Mouse (Mus musculus) embryonic facial prominence, embryonic 15.5 days (tissue): ENCODE measurements at regions not wholly inside any gene's neighbourhood (a gene's known extent, or its start where the extent isn't known, plus 50 kb on each side); places are given as distances from the start of the nearest gene placed in this dataset.

Experiments
- ATAC-seq: fragments of 200-750 bp; cut with Nextera tagmentation; 2 replicates; pipeline ENCODE4 v1.8.0; 2017; ENCODE audit warnings: low read depth, moderate TSS enrichment; ENCODE audit not compliant: insufficient number of reproducible peaks, low FRiP score, low TSS enrichment
- H3K27ac ChIP-seq: fragments of 300-500 bp; sonication (generic); replicated peaks from 2 replicates; pipeline ENCODE4 v1.5.1; 2015; ENCODE audit warnings: mild to moderate bottlenecking, inconsistent platforms
- H3K27me3 ChIP-seq: fragments of 300-500 bp; sonication (generic); 2 replicates; pipeline ENCODE4 v1.6.1; 2015; ENCODE audit warnings: inconsistent platforms
- H3K36me3 ChIP-seq: fragments of 300-500 bp; sonication (generic); 2 replicates; pipeline ENCODE4 v1.6.1; 2015; ENCODE audit warnings: mild to moderate bottlenecking, inconsistent platforms
- H3K4me1 ChIP-seq: fragments of 300-500 bp; sonication (generic); 2 replicates; pipeline ENCODE4 v1.6.1; 2015; ENCODE audit warnings: inconsistent platforms
- H3K4me2 ChIP-seq: fragments of 300-500 bp; sonication (generic); replicated peaks from 2 replicates; pipeline ENCODE4 v1.6.1; 2015; ENCODE audit warnings: mild to moderate bottlenecking, inconsistent platforms
- H3K4me3 ChIP-seq: fragments of 300-500 bp; sonication (generic); replicated peaks from 2 replicates; pipeline ENCODE4 v1.5.1; 2015; ENCODE audit warnings: mild to moderate bottlenecking, inconsistent platforms
- H3K9ac ChIP-seq: fragments of 300-500 bp; sonication (generic); 2 replicates; pipeline ENCODE4 v1.6.1; 2015; ENCODE audit warnings: inconsistent platforms
- H3K9me3 ChIP-seq: fragments of 300-500 bp; sonication (generic); replicated peaks from 2 replicates; pipeline ENCODE4 v1.6.1; 2016; ENCODE audit warnings: inconsistent platforms
- WGBS: fragments of 180-500 bp; shearing (Covaris S2); methylation state at CpG from one replicate; pipeline ENCODE4 v1.1.7; 2015; 5-methylcytosine and 5-hydroxymethylcytosine counted together

DNA sequence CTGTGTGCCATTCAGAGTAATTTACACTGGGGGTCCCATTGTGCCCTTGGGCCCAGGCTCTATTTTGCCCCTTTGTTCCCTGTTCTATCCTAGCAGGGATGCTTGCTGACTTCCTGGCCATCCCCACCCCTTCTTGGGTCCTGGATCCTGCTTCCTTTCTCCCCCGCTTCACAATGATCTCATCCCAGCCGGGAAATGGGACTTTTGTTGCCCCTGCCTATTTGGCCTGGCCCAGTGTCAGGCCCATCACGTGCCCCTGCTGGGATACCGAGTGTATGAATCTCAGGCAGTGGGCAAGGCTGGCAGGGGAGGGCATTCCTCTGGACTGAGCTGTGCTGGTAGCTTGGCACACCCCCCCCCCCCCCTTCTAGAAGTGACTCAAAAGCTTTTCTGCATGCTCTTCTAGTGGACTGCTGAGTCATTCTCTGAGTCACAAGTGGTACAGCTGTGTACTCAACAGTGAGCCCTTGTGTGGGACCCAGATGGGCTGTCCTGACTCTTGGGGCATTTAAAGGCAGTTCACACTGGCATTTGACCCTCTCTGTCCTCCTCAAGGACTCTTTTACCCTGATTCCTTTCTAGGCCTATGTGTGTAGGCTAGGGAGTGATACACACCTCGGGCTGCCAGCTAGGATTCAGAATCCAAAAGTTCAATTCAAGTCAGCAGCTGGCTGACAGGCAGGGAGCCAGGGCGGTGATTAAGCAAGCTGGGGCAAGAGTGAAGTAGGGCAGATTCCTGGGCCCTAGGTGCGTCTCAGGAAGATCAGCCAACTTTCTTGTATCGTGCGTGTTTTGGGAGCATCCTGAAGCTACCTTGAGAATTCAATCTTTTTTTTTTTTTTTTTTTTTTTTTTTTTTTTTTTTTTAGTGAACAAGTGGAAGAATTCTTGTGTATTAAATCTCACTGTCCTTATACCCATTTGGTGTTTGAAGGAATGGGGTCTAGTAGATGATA is 1156.6 kb upstream of the A1bg start:
- Histone ChIP-seq H3K9ac (no peak overlapping the region), H3K4me1 (peaks cover 6% of the 10 kb centered on the region), H3K36me3 (no peaks in the 10 kb centered on the region), H3K9me3 (no peaks in the 10 kb centered on the region), H3K27ac (peak overlapping the region; percentile 68; the same call in 1 of the 2 replicates), H3K4me3 (no peak overlapping the region), H3K4me2 (no peak overlapping the region), H3K27me3 (no peaks in the 10 kb centered on the region)
- 56% methylated on average over 9 of the region's 9 CpGs for WGBS
- peak; percentile 34; the same call in 1 of the 2 replicates for ATAC-seq

DNA sequence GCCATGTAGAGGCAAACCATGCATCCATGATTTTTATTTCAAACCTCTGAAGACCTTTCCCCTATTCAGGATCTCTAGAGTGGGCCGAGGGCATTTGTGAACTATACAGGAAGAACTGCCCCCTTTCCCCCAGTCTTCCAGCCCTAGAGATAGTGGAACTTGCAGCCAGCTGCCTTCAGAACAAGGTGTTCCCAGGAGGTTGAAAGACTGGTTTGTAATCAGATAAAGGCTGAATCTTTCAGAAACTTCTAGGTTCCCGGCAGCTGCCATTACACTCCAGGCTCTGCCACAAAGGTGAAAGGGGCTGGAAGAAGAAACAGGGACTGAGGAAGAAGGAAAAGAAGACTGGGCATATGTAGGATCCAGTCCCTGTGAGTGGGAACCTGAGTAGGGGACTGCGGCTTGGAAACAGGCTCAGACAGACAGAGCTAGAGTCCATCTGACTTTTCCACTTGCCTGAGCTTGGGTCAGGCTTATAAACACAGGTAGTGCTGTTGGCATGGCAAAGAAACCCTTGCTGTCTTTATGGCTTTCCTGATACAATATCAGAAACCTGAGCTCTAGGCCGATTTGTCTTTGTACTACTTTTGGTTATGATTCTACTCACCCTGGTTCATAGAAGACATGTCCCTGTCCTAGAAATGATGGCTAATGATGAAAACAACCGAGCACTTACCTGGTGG is 1153.9 kb upstream of the A1bg start:
- no peak overlapping the region for H3K27ac ChIP-seq
- WGBS = 77% methylated on average over 5 of the region's 5 CpGs
- H3K4me3 ChIP-seq = no peak overlapping the region
- no peak for ATAC-seq
- no peak overlapping the region for H3K9ac ChIP-seq
- H3K4me2 ChIP-seq = no peak overlapping the region
- H3K36me3 ChIP-seq = no peaks in the 10 kb centered on the region
- H3K4me1 ChIP-seq = peaks cover 6% of the 10 kb centered on the region
- H3K27me3 ChIP-seq = no peaks in the 10 kb centered on the region
- H3K9me3 ChIP-seq = no peaks in the 10 kb centered on the region

DNA sequence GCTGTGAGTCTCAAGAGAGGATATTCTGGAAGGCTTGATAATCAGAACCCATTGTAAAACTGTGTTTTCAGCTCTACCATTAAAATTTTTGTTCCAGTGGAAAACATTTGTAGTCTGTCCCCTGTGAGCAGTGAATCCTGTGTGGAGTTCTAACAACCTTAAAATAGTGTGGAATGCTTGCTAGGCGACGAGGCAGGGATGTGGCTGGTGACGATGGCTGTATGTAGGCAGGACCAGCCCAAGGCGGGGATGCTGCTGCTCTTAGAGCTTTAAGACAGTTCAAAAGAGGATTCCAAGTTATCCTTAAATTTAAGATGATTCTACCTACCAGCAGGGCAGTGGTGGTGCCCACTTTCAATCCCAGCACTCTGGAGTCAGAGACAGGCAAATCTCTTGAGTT is 1151.9 kb upstream of the A1bg start:
- Histone ChIP-seq H3K9me3 (no peaks in the 10 kb centered on the region), H3K27me3 (no peaks in the 10 kb centered on the region), H3K4me3 (no peak overlapping the region), H3K36me3 (no peaks in the 10 kb centered on the region), H3K4me2 (no peak overlapping the region), H3K9ac (no peak overlapping the region), H3K27ac (no peak overlapping the region), H3K4me1 (peaks cover 6% of the 10 kb centered on the region)
- 74% methylated on average over 4 of the region's 4 CpGs for WGBS
- ATAC-seq = no peak

DNA sequence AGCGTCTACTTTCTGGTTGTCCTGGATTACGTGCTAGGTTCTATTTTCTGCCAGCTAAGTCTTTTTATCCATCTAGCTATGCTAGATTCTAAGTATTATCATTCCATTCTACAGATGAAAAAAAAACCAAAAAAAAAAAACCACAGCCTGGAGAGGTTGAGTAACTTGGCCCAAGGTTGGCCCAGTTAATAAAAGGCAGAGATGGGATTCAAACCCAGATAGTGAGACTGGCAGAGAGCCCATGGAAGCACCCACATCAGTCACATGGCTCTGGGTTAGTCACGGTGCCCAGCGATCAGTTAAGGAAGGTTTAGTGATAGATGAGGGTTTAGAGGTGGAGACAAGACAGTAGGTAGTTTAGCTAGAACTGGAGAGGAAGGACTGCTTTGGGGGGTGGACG is 1150.8 kb upstream of the A1bg start:
- no peaks in the 10 kb centered on the region for H3K9me3 ChIP-seq
- no peaks in the 10 kb centered on the region for H3K27me3 ChIP-seq
- H3K4me2 ChIP-seq = no peak overlapping the region
- no peak overlapping the region for H3K9ac ChIP-seq
- H3K4me3 ChIP-seq = no peak overlapping the region
- no peak for ATAC-seq
- no peaks in the 10 kb centered on the region for H3K36me3 ChIP-seq
- WGBS = 88% methylated on average over 5 of the region's 5 CpGs
- H3K4me1 ChIP-seq = no peaks in the 10 kb centered on the region
- H3K27ac ChIP-seq = no peak overlapping the region

DNA sequence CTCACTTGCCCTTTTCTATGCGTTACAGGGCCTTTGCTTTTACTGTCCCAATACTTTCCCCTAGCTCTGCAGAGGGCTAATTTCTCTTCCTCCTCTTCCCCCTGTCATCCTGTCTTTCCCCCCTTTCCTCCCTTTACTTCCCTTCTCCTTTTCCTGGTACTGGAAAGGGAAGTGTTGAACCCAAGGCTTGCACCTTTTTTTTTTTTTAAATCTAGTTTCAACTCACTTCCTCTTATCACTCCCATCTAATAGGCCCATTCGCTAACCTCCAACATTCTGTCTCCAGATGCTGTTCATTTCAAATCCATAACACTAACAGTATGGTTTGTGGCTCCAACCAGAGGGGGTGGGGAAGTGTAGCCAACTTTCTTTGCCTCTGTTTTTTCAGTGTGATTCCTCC is 1148.5 kb upstream of the A1bg start:
- H3K4me1 ChIP-seq = peaks cover 5% of the 10 kb centered on the region; the same call in 1 of the 2 replicates
- no peak overlapping the region for H3K27ac ChIP-seq
- H3K4me3 ChIP-seq = no peak overlapping the region
- no peaks in the 10 kb centered on the region for H3K27me3 ChIP-seq
- 62% methylated on average over 2 of the region's 2 CpGs for WGBS
- H3K9ac ChIP-seq = no peak overlapping the region
- no peaks in the 10 kb centered on the region for H3K9me3 ChIP-seq
- no peaks in the 10 kb centered on the region for H3K36me3 ChIP-seq
- no peak overlapping the region for H3K4me2 ChIP-seq
- no peak for ATAC-seq

DNA sequence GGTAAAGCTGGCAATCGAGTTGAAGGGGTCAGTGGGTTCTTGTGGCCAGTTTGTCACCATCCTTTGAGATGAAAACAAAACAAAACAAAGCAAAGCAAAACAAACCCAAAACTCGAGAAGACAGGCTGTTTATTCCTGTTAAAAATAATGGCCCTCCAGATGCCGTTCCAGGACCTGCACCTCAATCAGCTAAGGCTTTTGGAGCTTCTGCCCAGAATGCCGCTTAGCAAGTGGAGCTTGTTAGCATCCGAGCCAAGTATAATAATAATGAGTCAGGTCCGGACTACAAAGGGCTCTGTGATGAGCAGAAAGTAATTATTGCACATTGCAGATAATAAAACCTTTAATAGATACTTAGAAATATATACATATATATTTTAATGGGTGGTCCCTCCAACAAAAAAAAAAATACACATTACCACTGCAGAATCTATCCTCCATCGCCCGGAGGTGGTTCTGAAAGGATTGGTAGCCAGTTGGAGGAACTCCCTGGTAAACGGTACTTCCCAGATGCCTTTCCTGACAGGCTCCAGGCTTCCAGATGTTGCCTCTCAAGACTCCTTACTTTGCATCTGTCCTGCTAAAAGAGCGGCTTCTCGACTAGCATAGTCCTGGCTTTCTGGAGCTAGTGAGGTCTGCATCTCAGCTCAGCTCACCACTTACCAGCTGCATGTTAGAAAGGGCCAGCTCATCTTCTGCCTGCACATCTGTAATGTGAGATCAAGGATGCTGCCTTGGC is 1145.8 kb upstream of the A1bg start:
- Histone ChIP-seq H3K9ac (no peak overlapping the region), H3K36me3 (no peaks in the 10 kb centered on the region), H3K27me3 (no peaks in the 10 kb centered on the region), H3K27ac (no peak overlapping the region), H3K9me3 (no peaks in the 10 kb centered on the region), H3K4me2 (no peak overlapping the region), H3K4me1 (peaks cover 5% of the 10 kb centered on the region; the same call in 1 of the 2 replicates), H3K4me3 (no peak overlapping the region)
- ATAC-seq = no peak
- WGBS = 58% methylated on average over 11 of the region's 11 CpGs

DNA sequence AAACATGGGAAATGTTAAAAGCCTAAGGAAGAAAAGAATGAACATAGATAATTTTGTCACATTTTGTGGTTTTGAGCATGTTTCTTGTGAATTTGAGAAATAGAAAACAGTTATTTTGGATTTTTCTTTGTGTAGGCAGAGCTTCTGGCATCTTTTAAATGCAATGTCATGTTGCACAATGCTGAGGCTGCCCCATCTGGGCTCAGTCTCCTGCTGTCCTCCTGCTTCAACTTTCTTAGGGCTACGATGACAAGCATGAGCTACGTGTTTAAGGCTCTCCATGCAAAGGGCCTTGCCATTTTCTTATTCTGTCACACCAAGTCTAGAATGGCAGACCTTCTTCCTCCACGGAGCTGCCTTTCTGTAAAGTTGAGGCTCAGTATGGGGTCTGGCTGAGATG is 1141.6 kb upstream of the A1bg start:
- H3K36me3 ChIP-seq = no peaks in the 10 kb centered on the region
- H3K27ac ChIP-seq = no peak overlapping the region
- H3K4me3 ChIP-seq = no peak overlapping the region

DNA sequence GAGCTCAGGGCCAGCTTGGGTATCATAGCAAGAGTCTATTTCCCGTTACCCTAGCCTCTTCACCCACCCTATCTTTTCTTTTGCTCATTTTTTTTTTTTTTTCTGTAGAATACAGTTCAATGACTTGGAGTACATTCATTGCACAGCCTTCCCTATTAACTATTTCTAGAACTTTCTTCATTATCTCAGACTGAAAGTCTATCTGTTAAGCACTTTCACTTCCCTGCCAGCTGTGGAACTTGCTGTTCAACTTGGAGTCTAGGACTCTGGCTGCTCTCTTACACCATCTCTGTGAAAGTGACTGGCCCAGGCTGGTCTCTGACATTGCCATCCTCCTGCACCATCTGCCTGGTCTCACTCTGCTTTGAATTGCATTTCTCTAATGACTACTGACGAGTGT is 1134.6 kb upstream of the A1bg start:
- no peak overlapping the region for H3K4me3 ChIP-seq
- ATAC-seq = no peak
- 84% methylated on average over 2 of the region's 2 CpGs for WGBS
- no peak overlapping the region for H3K9ac ChIP-seq
- H3K9me3 ChIP-seq = no peaks in the 10 kb centered on the region
- peaks cover 10% of the 10 kb centered on the region for H3K4me1 ChIP-seq
- no peaks in the 10 kb centered on the region for H3K36me3 ChIP-seq
- no peak overlapping the region for H3K27ac ChIP-seq
- no peak overlapping the region for H3K4me2 ChIP-seq
- no peaks in the 10 kb centered on the region for H3K27me3 ChIP-seq

More for the DNA sequence above, 1141.6 kb upstream of the A1bg start:
- no peak overlapping the region for H3K4me2 ChIP-seq
- H3K9me3 ChIP-seq = no peaks in the 10 kb centered on the region
- peaks cover 5% of the 10 kb centered on the region; the same call in 1 of the 2 replicates for H3K4me1 ChIP-seq
- H3K27me3 ChIP-seq = no peaks in the 10 kb centered on the region
- no peak for ATAC-seq
- no peak overlapping the region for H3K9ac ChIP-seq
- 77% methylated on average over 3 of the region's 3 CpGs for WGBS

DNA sequence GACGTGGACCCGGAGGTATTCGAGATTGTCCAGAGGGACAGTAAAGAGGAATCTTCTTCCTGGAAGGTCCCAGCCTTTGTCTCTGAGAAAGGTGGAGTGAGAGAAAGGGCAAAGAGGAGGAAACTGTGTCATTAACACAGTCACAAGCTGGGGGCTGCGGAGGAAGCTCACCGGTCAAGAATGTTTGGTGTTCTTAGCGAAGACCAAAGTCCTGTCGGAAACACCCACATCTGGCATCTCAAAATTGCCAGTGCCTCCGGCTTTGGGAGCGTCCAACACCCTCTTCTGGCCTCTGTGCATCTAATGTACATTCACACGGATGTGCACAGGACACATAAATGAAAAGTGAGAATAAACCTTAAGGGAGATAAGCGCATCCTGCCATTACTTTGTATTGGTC is 1134.1 kb upstream of the A1bg start:
- WGBS = 89% methylated on average over 11 of the region's 11 CpGs

DNA sequence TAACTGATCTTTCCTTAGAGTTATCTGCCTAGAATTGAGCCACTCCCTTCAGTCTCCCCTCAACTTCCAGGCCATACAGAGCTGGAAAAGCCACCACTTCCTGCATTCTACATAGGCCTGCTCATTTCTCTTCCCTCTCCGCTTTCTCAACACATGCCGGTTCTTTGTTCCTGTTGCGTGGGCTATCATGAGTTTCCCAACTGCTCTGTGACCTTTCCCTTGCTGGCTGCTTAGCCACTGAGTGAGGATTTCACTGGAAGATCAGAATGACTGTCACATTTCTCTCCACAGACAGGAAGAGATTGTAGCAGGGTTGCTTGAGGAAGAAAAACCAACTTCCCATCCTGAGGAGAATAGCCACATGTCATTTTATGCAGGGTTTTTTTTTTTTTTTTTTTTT is 1133.6 kb upstream of the A1bg start:
- WGBS = 90% methylated on average over 3 of the region's 3 CpGs
- Histone ChIP-seq H3K4me3 (no peak overlapping the region), H3K4me2 (no peak overlapping the region), H3K9ac (no peak overlapping the region), H3K27ac (no peak overlapping the region), H3K27me3 (no peaks in the 10 kb centered on the region), H3K36me3 (no peaks in the 10 kb centered on the region), H3K9me3 (no peaks in the 10 kb centered on the region), H3K4me1 (peaks cover 10% of the 10 kb centered on the region)
- ATAC-seq = no peak

More for the DNA sequence above, 1134.1 kb upstream of the A1bg start:
- Histone ChIP-seq H3K36me3 (no peaks in the 10 kb centered on the region), H3K27ac (no peak overlapping the region), H3K4me1 (peaks cover 10% of the 10 kb centered on the region), H3K27me3 (no peaks in the 10 kb centered on the region), H3K9ac (no peak overlapping the region), H3K9me3 (no peaks in the 10 kb centered on the region), H3K4me2 (no peak overlapping the region), H3K4me3 (no peak overlapping the region)
- ATAC-seq = no peak

DNA sequence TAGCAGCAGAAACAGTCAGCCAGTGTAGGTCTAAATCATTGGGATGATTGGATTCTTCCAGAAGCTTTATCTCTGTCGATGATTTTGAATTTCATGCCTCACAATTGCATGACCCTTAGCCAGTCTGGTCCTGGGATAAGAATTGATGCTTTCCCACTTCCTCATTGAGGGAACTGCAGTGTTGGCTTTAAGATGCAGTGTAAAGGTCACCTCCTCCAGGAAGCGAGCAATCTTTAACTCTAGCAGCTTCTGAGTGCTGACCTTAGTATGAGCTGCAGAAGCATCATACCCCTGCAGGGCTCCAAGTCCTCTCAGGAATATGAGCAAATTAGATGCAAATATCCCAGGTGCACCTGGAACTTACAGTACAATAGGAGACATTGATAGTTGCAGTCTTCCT is 1132.2 kb upstream of the A1bg start:
- WGBS = 84% methylated on average over 2 of the region's 2 CpGs
- Histone ChIP-seq H3K9me3 (no peaks in the 10 kb centered on the region), H3K36me3 (no peaks in the 10 kb centered on the region), H3K27ac (no peak overlapping the region), H3K4me3 (no peak overlapping the region), H3K9ac (no peak overlapping the region), H3K4me1 (peaks cover 10% of the 10 kb centered on the region), H3K27me3 (no peaks in the 10 kb centered on the region), H3K4me2 (no peak overlapping the region)
- ATAC-seq = no peak
